Mouse (Mus musculus): ENCODE measurements around the gene Tmem189.

The Tmem189 gene

DNA sequence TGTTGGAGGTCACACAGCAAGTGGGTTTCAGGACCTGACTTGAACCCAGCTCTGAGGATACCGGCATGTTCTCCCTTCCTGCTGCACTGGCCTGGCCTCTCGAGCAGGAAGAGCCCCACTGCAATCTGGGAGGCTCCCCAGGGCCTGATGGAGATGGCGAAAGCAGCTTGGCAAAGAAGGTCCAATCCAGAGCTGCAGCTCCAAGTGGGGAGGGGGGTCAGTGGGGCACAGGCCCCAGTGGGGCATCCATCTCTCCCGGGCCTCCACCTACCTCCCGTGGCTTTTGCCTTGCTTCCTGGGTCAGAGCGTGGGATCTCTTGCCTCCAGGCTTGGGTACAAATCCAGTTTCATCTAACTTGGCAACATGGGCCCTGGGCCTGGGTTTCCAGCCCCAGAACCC is 12.5 kb upstream of the Tmem189 start:
- in situ Hi-C loops (cut with MboI; ENCODE audit: low sequenced_read_pairs), result no loop called here

DNA sequence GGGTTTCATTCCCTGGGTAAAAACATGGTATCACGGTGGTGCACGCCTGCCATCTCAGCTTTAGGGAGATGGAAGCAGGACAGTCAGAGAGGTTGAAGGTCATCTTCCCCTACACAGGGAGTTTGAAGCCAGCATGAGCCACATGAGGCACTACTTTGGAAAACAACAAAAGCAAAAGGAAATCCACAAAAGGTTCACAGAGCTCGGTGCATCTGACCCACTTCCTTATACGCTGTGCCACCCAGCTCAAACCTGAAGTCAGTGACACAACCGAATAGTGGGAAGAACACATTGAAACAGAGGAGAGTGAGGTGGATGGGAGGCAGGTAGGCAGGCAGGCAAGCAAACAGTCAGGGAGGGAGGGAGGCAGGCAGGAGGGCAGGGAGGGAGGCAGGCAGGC is 11.8 kb upstream of the Tmem189 start:
- in situ Hi-C loops (cut with MboI; ENCODE audit: low sequenced_read_pairs), result no loop called here

DNA sequence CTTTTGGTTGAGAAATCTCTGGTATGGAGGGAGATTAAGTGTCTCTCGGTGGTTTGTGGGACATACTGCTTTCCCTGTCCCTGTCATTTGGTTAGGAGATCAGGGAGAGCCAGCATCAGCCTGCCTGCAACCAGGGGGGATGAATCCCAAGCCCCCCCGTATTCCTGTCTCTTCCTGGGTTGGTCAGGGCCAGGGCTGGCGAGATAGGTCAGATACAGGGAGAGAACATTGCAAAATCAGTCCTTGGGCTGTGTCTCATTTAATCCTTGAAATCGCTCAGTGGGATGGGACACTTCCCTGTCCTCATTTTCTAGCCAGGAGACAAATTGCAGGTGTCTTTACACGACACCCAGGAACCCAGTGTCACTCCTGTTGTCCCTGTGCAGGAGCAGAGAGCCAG is 10.4 kb upstream of the Tmem189 start:
- in situ Hi-C loops (cut with MboI; ENCODE audit: low sequenced_read_pairs), result no loop called here

DNA sequence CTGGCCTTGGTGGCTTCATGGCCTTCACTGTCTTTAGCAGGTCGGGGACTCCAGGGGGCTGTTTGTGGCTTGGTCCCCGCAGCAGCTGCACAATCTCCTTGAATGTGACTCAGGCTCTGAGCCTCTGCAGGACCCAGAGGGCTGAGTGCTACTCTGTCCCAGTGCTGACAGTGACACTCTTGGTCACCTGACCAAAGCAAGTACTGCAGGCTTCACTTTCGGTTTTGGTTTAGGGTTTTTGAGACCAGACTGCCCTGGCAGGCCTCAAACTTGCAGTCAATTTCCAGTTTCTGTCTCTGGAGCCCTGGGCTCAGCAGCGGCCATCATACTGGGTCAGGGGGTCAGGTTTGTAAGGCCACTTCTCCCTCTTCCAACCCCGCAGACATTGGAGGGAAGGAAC is 8.3 kb upstream of the Tmem189 start:
- in situ Hi-C loops (cut with MboI; ENCODE audit: low sequenced_read_pairs), result no loop called here

DNA sequence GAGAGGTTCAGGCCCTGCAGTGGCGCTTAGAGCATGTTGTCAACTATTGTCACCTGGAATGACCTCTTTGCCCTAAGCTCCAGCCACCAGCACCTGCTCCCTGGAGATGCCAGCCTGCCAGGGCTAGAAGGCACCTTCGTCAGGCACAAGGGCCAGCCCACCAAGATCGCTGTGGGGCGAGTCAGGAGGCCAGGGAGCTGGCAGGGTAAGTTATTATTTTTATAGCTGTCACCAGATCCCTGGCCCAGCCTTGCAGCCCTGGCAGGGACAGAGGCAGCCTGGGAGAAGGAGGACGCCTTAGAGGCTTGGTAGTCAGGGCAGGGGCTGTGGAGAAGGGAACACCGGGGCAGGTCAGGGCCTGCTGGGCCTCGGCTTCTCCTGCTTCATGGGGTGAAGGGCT is 6.5 kb upstream of the Tmem189 start:
- in situ Hi-C loops (cut with MboI; ENCODE audit: low sequenced_read_pairs), result no loop called here

DNA sequence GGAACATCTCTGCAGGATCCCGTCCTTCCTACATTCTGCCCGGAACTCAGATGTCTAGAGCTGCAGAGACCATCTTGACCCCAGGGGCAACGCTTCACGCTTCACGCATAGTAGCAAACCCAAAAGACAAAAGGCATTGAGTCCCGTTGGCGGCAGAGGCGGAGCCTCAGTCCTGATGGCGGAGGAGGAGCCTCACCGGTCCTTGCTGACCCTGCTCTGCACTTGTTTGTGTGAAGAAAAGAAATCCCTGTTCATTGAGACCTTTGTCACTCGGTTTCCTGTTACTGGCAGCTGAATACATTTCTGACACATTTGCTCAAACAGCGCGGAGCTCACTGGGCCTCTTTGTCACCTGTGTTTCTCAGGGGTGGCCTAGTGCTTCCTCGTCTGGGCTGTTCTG is 5.9 kb upstream of the Tmem189 start:
- in situ Hi-C loops (cut with MboI; ENCODE audit: low sequenced_read_pairs), result no loop called here

DNA sequence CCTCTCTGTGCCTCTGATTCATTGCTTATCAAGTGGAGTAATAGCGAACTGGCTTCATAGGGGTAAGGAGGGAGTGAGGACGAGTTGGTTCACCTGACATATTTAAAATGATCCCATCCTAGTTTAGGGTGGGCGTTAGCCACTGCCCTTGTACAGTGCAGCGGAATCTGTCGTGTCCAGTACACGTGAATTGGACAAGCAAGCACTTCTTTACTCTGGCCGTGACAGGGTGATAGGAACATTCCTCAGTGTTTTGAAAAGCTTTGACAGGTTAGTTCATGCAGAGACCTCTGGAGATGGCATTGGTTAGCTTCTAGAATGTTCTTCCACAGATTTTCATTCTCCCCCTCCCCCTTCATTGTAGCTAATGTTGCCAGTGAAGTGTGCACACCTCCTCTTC is 5.3 kb upstream of the Tmem189 start:
- in situ Hi-C loops (cut with MboI; ENCODE audit: low sequenced_read_pairs), result no loop called here

DNA sequence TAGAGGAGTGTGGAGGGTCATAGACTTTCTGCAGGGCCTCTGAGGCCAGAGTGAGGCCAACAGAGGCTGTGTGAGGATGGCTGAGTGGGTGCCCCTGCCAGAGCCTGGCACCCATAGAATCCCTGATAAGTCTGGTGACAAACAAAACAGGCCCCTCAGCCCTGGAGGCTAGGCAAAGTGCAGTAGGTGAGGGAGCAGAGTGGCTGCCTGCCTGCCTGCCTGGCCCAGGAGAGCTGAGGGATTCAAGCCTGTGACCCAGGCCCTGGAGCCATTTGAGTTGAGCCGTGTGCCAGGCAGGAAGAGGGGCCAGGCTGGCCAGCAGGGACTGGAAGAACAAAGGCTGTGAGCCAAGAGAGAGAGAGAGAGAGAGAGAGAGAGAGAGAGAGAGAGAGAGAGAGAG is 4.6 kb upstream of the Tmem189 start:
- in situ Hi-C loops (cut with MboI; ENCODE audit: low sequenced_read_pairs), result no loop called here

DNA sequence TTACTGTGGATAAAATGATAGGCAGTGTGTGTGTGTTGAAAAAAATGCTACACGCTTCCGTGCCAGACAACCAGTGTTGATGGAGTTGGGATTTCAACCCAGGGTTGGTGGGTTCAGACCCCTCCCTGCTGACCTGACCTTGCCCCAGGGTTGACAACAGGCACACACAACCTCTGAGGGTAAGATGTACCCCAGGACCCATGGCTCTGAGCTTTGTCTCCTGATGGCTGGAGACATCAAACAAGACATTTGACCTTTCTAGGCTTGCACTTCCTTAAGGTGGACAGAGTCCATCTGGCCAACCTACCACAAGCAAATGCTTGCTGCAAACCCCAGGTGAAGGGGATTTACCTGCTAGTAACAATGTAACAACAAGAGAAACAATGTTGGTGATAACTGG is 3.9 kb upstream of the Tmem189 start:
- in situ Hi-C loops (cut with MboI; ENCODE audit: low sequenced_read_pairs), result no loop called here

DNA sequence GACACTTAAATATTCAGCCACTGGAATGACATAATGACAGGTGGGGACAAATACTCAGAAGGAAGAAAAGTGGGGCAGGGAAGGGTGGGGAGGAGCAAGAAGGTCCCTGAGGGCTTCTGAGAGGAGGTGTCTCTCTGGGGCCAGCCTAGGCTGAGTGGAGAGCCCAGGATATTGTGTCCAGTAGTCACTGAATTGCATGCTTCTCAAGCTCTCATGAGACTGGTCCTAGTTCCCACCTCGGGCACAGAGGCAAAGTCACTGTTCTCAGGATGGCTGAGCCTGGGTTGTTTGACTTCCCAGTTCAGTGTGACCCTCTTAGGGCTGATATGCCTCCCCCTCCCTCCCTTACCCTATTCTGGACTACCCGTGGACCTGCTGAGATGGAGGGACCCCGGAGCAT is 3.2 kb upstream of the Tmem189 start:
- in situ Hi-C loops (cut with MboI; ENCODE audit: low sequenced_read_pairs), result no loop called here

DNA sequence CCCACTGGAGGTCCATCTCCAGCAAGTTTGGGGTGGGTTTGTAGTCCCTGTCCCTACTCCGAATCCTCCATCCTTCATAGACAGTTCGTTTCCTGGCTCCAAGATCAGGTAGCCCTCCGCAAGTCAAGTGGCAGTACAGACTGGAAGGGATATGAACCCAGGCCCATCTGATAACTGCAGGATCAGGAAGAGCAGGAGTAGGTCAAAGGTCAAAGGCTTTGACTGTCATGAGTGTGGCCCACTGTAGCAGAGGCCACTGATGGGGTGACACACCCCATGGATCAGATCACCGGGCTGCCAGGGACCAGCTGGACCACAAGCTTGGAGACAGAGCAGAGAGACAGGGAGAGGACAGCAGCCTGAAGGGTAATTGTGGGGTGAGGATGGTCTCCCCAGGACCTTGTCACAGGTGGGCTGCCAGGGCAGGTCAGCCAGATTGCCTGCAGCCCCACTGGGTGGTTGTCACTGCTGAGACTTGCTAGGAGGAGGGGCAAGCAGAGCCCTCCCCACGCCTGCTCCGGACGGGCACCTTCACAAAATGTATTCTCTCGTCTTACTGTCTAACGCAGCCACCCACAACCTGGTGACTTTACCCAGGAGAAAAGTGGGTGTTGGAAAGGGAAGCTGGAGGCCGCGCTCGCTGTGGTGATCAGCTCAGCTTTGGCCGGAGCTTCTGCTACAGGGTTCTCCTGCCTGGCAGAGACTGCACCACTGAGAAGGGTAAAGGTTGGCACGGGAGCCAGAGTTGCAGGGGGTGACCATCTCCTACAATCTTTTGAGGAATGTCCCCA is 2.4 kb upstream of the Tmem189 start:
- in situ Hi-C loops (cut with MboI; ENCODE audit: low sequenced_read_pairs), result no loop called here

DNA sequence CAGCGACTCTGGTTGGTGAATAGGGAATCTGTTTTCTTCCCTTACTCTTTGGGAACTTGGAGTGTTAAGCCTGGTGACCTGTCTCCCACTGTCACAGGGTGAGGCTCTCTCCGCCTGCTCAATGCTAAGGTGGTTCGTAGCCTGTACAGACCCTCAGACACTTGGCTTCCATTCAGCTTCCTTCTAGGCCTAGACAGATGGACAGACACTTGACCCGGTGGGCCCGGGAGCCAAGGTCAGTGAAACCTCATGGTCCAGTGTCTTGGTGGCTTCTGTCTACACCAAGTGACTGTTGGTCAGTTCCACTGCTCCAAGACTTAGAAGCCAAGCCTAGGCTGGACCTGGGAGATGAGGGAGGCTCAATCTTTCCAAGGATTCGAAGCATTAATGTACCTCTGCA is 1.8 kb upstream of the Tmem189 start:
- in situ Hi-C loops (cut with MboI; ENCODE audit: low sequenced_read_pairs), result no loop called here

DNA sequence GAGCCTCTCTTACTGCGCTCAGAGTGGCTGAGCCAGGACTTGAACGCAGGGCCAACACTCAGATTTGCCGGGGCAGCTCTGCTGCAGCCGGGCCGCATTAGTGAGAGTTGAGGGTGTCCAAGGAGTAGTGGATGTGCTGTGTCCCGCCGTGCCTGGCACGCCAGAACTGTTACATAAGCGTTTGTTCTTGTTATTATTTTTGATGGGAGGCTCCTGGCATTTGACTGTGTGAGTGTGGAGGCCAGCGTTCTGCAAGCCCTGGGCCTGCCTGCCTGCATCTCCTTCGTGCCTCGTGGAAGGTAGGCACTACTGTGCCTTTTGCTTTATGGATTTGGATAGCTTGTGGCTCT is 1.3 kb upstream of the Tmem189 start:
- in situ Hi-C loops (cut with MboI; ENCODE audit: low sequenced_read_pairs), result no loop called here

DNA sequence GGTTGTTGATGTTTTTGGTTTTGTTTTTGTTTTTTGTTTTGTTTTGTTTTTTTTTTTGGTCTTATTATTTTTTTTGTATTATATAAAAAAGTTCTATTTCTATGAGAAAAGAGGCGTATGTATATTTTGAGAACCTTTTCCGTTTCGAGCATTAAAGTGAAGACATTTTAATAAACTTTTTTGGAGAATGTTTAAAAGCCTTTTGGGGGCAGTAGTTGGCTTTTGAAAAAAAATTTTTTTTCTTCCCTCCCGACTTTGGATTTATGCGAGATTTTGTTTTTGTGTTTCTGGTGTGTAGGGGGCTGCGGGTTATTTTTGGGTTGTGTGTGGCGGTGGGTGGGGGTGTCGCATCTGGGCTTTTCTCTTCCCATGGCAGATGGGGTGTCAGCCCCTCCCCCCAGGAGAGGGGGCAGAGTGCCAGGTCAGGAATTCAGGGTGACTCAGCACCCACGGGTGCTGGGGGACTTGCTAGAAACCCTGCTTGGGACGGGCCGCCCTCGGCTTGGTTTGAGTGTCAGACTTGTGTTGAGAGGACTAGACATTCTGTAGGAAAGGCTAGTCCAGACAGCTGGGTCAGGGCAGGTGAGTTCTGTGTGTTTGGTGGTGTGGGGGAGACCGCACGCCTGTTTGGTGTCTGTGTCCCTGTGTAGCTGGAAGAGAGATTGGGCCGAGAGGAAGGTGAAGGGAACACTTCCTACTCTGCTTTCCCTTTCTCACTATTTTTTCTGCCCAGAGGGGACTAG is 768 bp upstream of the Tmem189 start:
- in situ Hi-C loops (cut with MboI; ENCODE audit: low sequenced_read_pairs), result no loop called here

DNA sequence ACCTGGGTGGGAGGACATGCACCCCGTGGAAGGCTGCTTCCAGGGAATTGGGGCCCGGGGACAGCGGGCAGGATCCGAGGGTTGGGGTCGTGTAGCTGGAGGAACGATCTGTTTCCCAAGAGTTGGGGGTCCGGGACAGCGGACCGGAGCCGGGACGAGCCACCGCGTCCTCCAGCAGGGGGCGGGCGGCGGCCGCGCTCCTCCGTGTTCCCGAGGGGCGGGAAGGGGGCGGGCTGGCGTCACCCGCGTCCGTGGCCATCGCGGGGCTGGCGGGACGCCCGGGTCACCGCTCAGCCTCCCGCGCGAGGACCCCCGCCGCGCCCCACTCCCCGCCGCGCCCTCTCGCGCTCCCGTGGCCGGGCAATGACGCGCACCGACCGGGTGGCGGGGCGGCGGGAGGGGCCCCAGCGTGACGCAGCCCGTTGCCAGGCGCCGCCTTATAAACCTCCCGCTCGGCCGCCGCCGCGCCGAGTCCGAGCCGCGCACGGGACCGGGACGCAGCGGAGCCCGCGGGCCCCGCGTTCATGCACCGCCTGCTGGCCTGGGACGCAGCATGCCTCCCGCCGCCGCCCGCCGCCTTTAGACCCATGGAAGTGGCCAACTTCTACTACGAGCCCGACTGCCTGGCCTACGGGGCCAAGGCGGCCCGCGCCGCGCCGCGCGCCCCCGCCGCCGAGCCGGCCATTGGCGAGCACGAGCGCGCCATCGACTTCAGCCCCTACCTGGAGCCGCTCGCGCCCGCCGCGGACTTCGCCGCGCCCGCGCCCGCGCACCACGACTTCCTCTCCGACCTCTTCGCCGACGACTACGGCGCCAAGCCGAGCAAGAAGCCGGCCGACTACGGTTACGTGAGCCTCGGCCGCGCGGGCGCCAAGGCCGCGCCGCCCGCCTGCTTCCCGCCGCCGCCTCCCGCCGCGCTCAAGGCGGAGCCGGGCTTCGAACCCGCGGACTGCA is 847 bp downstream of the Tmem189 start, which contains the start of gene Cebpb:
Gene Cebpb, plus strand, starts transcription at position 418 of the 954 bp plus-strand sequence.
- in situ Hi-C loops (cut with MboI; ENCODE audit: low sequenced_read_pairs), result loop anchor here (5.0 kb wide), 1 partner anchor 204 kb away; no protein-coding TSS in a partner anchor

DNA sequence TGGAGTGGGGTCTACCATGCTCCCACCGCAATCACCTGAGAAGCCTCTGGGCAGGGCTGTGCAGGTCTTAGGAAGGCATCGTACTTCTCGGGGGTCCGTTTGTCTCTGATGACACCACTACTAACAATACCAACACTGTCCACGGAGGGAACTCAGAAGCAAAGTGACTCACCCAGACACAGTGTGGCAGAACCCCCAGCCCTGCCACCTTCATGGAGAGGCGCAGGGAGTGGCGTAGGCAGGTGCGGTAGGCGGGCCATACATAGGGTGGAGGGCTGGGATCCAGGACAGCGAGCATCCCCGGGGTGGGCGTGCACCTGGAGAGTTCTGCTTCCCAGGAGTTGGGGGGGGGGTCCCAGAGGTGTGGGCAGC is 1.5 kb downstream of the Tmem189 start:
- in situ Hi-C loops (cut with MboI; ENCODE audit: low sequenced_read_pairs), result loop anchor here (5.0 kb wide), 1 partner anchor 204 kb away; no protein-coding TSS in a partner anchor

DNA sequence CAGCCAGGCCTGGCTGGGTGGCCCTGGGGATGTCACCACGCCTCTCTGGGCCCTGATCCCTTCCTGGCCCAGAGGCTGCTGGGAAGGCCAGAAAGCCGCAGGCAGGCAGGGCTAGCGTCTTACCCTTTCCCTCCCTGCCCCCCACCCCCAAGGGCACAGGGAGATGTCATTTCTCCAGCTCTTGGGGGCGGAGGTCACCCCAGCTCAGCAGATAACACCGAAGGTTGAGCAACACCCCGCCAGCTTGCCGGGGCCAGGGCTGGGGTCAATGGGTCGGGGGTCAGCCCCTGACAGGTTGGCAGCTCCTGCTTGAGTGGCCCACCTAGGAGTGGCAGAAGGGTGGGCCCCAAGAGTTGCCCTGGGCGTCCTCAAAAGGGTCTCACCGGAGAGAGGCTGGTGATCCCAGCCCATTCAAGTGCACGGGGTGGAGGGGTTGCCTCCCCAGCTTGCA is 1.9 kb downstream of the Tmem189 start:
- in situ Hi-C loops (cut with MboI; ENCODE audit: low sequenced_read_pairs), result loop anchor here (5.0 kb wide), 1 partner anchor 205 kb away; no protein-coding TSS in a partner anchor

DNA sequence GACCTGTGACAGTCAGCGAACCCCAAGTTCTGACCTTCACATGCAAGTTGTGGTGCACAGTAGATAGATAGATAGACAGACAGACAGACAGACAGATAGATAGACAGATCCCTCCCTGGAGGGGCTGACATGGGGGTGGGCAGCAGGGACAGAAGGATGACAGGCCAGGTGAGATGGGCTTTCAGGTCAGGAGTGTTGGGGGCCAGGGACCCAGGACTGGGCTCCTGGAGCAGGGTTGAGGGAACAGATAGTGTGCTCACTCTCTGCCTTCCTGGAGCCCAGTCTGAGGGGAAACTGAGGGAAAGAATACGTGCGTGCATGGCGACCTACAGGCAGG is 2.4 kb downstream of the Tmem189 start:
- in situ Hi-C loops (cut with MboI; ENCODE audit: low sequenced_read_pairs), result loop anchor here (5.0 kb wide), 1 partner anchor 205 kb away; no protein-coding TSS in a partner anchor

DNA sequence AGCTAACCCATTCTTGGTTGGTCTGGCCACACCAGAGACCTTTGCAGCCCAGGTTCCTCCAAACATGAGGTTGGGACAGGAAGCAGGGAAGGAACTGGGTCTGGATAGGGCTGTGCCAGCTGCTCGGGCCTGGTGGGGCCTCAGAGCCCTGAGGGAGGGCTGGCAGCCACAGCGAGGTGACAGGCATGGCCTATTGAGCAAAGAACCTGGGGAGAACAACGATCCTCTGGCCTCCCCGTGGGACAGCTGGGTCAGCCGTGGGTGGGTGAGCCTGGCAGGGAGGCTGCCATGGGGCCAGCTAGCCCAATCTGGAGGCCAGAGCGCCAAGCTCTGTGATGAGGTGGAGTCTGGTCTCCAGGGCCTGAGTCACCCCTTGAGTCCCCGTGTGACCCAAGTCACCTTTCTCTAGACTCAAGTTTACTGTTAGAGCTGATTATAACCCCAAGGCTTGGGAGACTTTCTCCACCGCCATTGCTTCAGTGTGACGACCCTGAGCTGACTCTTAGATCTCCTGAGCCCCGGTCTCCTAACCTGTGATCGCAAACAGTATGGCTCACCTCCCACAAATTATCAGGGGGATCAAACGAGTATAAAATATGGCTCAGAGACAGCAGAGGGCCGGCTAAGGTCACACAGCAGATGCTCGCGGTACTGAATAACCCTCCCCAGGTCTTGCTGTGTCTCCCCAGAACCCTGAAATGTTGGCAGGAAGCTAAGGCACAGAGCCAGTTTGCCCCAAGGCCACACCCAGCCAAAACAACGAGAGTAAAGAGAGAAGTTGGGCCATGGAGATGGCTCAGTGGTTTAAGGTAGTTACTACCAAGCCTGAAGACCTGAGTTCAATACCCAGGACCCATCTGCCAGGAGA is 3.0 kb downstream of the Tmem189 start:
- in situ Hi-C loops (cut with MboI; ENCODE audit: low sequenced_read_pairs), result loop anchor here (5.0 kb wide), 1 partner anchor 206 kb away; no protein-coding TSS in a partner anchor

DNA sequence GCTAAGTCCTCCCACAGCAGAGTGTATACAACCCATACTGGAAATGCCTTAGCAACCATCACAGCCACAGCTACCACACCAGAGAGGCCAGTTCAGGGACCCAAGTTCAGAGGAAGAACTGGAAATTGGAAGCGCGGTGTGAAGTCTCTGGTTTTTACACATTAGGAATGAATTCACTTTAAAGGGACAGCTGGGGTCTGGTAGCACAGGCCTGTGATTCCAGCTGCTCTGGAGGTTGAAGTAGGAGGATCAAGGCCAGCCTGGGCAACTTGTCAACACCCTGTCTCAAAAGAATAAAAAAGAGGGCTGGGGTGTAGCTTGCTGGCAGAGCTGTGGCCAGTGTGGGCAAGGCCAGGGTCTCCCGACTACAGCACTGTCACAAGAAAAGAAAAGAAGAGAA is 3.8 kb downstream of the Tmem189 start:
- in situ Hi-C loops (cut with MboI; ENCODE audit: low sequenced_read_pairs), result loop anchor here (5.0 kb wide), 1 partner anchor 206 kb away; no protein-coding TSS in a partner anchor
